Mouse (Mus musculus) subcutaneous adipose tissue, adult 2 months (tissue): ENCODE data around the gene Arl5a. TPM values are rescaled to one million over a fixed set of nuclear protein-coding genes. Genes with fewer than 3 reads are reported as not detected.

Source experiments
- polyA plus RNA-seq: library from polyadenylated mRNA; depleted of rRNA; stranded (reverse); fragments of >200 nt; gene quantifications from 2 replicates; pipeline ENCODE4 v1.2.3, GENCODE M21; 2012; ENCODE audit warnings: low replicate concordance; rRNA removed

Arl5a gene
- 16.3 and 16.9 TPM in 2 replicates for polyA plus RNA-seq

GRCm38 (mm10) chr2:52424747-52425522 lies at the start of gene Arl5a:
Gene Arl5a, minus strand, starts transcription at chr2:52424901.

GRCm38 (mm10) chr2:52378448-52378804 lies 46.3 kb downstream of the Arl5a start, which contains the start of gene Neb:
Gene Neb, minus strand, starts transcription at chr2:52378474.

Other genes with a start within 250 kb of the Arl5a start
- gene Neb, start 46.4 kb downstream of the Arl5a start, polyA plus RNA-seq, result 0.37 and 0.72 TPM in 2 replicates